Mouse (Mus musculus): Measurements from ENCODE around the gene Rps6ka1. TPM values are rescaled to one million over a fixed set of nuclear protein-coding genes. Genes with fewer than 3 reads are reported as not detected.

Gene Rps6ka1
- polyA plus RNA-seq, 1 experiment from 2014 or later, result 34.9 TPM

GRCm38 (mm10) chr4:133804401-133805263, 83.0 kb downstream of the Rps6ka1 start:
- no peaks in the 10 kb centered on the region for H3K36me3 ChIP-seq (replicated peaks; ENCODE audit: control insufficient read depth, insufficient read depth, low read depth, low read length)
- WGBS, result 80% methylated on average over 15 of the region's 15 CpGs
- no peaks in the 10 kb centered on the region for H3K4me1 ChIP-seq (ENCODE audit: control insufficient read depth, insufficient read depth, low read length)
- no peak overlapping the region for H3K4me3 ChIP-seq (ENCODE audit: low read depth, low read length)
- no peak overlapping the region for H3K4me2 ChIP-seq (ENCODE audit: low read depth, low read length)
- DNase-seq (ENCODE audit: low spot score) (no peak), ATAC-seq (replicated peaks; ENCODE audit: insufficient number of reproducible peaks, low FRiP score, low TSS enrichment, low read depth) (no peak)
- no peak overlapping the region for H3K27ac ChIP-seq (replicated peaks; ENCODE audit: low read depth, low read length)
- H3K9ac ChIP-seq (replicated peaks; ENCODE audit: low read length), result no peak overlapping the region
- no peaks in the 10 kb centered on the region for H3K9me3 ChIP-seq (replicated peaks; ENCODE audit: control insufficient read depth, low read length)
- no peaks in the 10 kb centered on the region for H3K27me3 ChIP-seq (ENCODE audit: control insufficient read depth, insufficient read depth, low read length)

DNA sequence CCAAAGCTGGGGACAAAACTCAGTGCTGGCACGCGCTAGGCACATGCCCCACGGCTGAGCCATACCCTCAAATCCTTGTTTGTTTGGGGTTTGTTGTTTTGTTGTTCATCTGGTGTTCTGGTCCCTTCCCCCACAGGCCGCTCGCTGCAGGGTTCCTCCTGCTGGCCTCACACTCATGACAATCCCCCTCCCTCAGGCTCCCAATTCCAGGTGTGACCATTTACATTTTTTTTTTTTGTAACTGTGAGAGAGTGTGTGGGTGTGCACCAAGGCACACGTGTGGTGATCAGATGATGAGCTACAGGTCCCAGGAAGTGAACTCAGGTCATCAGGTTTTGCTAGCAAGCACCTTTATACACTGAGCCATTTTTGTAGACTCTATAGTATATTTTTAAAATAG, 87.0 kb downstream of the Rps6ka1 start:
- no peaks in the 10 kb centered on the region for H3K36me3 ChIP-seq (replicated peaks; ENCODE audit: control insufficient read depth, insufficient read depth, low read depth, low read length)
- H3K9ac ChIP-seq (replicated peaks; ENCODE audit: low read length), result no peak overlapping the region
- H3K4me1 ChIP-seq (ENCODE audit: control insufficient read depth, insufficient read depth, low read length), result no peaks in the 10 kb centered on the region
- no peaks in the 10 kb centered on the region for H3K27me3 ChIP-seq (ENCODE audit: control insufficient read depth, insufficient read depth, low read length)
- ATAC-seq (replicated peaks; ENCODE audit: insufficient number of reproducible peaks, low FRiP score, low TSS enrichment, low read depth) (no peak), DNase-seq (ENCODE audit: low spot score) (no peak)
- no peak overlapping the region for H3K4me2 ChIP-seq (ENCODE audit: low read depth, low read length)
- WGBS, result 22% methylated on average over 6 of the region's 6 CpGs
- H3K9me3 ChIP-seq (replicated peaks; ENCODE audit: control insufficient read depth, low read length), result no peaks in the 10 kb centered on the region
- H3K27ac ChIP-seq (replicated peaks; ENCODE audit: low read depth, low read length), result no peak overlapping the region
- no peak overlapping the region for H3K4me3 ChIP-seq (ENCODE audit: low read depth, low read length)

Other genes with a start within 250 kb of the Rps6ka1 start
- gene Zdhhc18, start 237.6 kb downstream of the Rps6ka1 start, polyA plus RNA-seq (2014; fragmentation: Nextera tagmentation; extraction: Ambion mirVana), result 1.9 and 3.1 TPM in 2 replicates
- gene Pigv, start 215.2 kb downstream of the Rps6ka1 start, polyA plus RNA-seq (2014; fragmentation: Nextera tagmentation; extraction: Ambion mirVana), result 9.3 and 9.9 TPM in 2 replicates
- gene Arid1a, start 131.0 kb downstream of the Rps6ka1 start, polyA plus RNA-seq (2014; fragmentation: Nextera tagmentation; extraction: Ambion mirVana), result 32.6 and 36.3 TPM in 2 replicates
- 3,707 and 3,970 TPM in 2 replicates for gene Hmgn2, start 80.9 kb upstream of the Rps6ka1 start, polyA plus RNA-seq (2014; fragmentation: Nextera tagmentation; extraction: Ambion mirVana)
- gene Dhdds, start 113.1 kb upstream of the Rps6ka1 start, polyA plus RNA-seq (2014; fragmentation: Nextera tagmentation; extraction: Ambion mirVana), result 38.1 and 46.1 TPM in 2 replicates
- gene Lin28a, start 131.0 kb upstream of the Rps6ka1 start, polyA plus RNA-seq (2014; fragmentation: Nextera tagmentation; extraction: Ambion mirVana), result 0.49 and 2.2 TPM in 2 replicates
- gene Zfp683, start 166.0 kb upstream of the Rps6ka1 start, polyA plus RNA-seq (2014; fragmentation: Nextera tagmentation; extraction: Ambion mirVana), result not detected in 2 replicates
- gene Crybg2, start 173.0 kb upstream of the Rps6ka1 start, polyA plus RNA-seq (2014; fragmentation: Nextera tagmentation; extraction: Ambion mirVana), result 1.8 and 3.6 TPM in 2 replicates
- gene Cd52, start 207.3 kb upstream of the Rps6ka1 start, polyA plus RNA-seq (2014; fragmentation: Nextera tagmentation; extraction: Ambion mirVana), result 5.2 and 5.4 TPM in 2 replicates
- gene Ubxn11, start 214.8 kb upstream of the Rps6ka1 start, polyA plus RNA-seq (2014; fragmentation: Nextera tagmentation; extraction: Ambion mirVana), result 5.7 and 6.0 TPM in 2 replicates
- gene Sh3bgrl3, start 241.0 kb upstream of the Rps6ka1 start, polyA plus RNA-seq (2014; fragmentation: Nextera tagmentation; extraction: Ambion mirVana), result 316 TPM in 2 replicates

Data from embryonic facial prominence, embryonic 11.5 days (tissue).